Mouse (Mus musculus) layer of hippocampus, adult 9-10 months (tissue): ENCODE data around the gene Scgb1b19.
"Not testable (repeated sequence)": the region's sequence is repeated elsewhere in the genome, so short reads cannot be mapped to it uniquely, and the experiment has no call there.

Experiments used
- DNase-seq: peaks from one replicate; pipeline ENCODE4 v3.0.0; 2022; ENCODE audit warnings: low spot score

Gene Scgb1b19

GRCm38 (mm10) chr7:33286991-33287390 is at the start of gene Scgb1b19:
TSS of gene Scgb1b19 (plus strand) at chr7:33287291.
- not testable (repeated sequence) for DNase-seq

DNA sequence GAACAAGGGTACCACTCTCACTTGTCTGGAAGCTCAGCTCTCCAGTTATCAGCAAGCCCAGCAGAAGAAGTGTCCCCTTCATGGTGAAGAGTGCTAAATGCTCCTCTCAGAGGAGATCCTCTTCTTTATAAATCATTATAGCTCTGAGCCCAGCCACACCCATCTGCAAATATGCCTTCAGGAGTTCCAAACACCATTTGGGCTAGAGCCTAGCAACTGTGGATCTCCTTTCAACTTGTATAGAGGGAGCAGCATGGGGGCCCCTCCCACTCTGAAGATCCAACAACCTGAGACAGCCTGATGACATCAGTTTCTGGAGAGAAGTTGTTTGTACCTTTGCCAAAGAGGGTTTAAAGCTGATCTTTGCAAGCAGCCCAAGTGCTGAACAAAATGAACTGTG is 6.9 kb upstream of the Scgb1b19 start, which contains the start of gene Scgb2b19:
Gene Scgb2b19 (minus strand): TSS at position 101 of the 400 bp plus-strand sequence.
- not testable (repeated sequence) for DNase-seq
